In the genomic region with DNA sequence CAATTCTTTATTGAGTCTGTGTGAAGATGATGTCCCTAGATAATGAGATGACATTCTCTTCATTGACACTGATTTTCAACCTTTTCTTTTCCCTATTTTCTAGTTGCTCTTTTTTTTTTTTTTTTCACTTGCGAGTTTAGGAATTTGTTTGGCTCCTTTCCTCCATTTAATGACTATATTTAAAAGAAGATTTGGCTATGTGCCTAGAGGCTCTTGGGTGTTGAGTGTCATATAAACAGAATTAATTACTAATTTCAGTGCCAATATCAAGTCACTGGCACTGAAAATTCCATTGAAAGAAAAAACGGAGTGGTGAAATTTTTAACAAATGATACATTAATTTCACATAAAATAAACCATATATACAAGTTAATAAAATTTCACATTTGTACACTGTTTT, we compare ENCODE assay signal across 17 mouse cellular contexts.
"Had no signal": no experiment of that assay in that cellular context is flagged by ENCODE, and none has a peak within 500 bp of the region (broad histone marks: within the 10 kb centered on the region; RNA-seq: fewer than 3 reads in every experiment).

No protein-coding gene starts in this region.

- H3K9me3 ChIP-seq: liver, embryonic 15.5 days; lung, embryonic 15.5 days; megakaryocyte, embryonic 14.5 days; neural tube, embryonic 12.5 days had no signal

- H3K9ac ChIP-seq: liver, embryonic 15.5 days; liver, postnatal 0 days; lung, embryonic 15.5 days; neural tube, embryonic 12.5 days had no signal

- H3K4me3 ChIP-seq: liver, embryonic 15.5 days; lung, embryonic 15.5 days; megakaryocyte, embryonic 14.5 days; neural tube, embryonic 12.5 days had no signal

- H3K27ac ChIP-seq: liver, embryonic 15.5 days; lung, embryonic 15.5 days; macrophage; neural tube, embryonic 12.5 days had no signal

- H3K4me2 ChIP-seq: liver, embryonic 15.5 days; lung, embryonic 15.5 days; midbrain, embryonic 11.5 days; neural tube, embryonic 12.5 days had no signal

- DNase-seq: liver, postnatal 0 days; lung, postnatal 14 days; lung, postnatal 36 days; midbrain, embryonic 14.5 days; right cerebral cortex, postnatal 14 days; spleen, adult 18-20 months; thymus, adult 18-20 months; thymus, postnatal 14 days; thymus, postnatal 36 days had no signal

- H3K36me3 ChIP-seq: liver, embryonic 15.5 days; lung, embryonic 15.5 days; neural tube, embryonic 12.5 days had no signal

- H3K27me3 ChIP-seq: liver, embryonic 15.5 days; lung, embryonic 15.5 days; megakaryocyte, embryonic 14.5 days; neural tube, embryonic 12.5 days had no signal

- ATAC-seq: liver, postnatal 0 days; lung, postnatal 0 days; midbrain, embryonic 16.5 days had no signal

- H3K4me1 ChIP-seq: liver, embryonic 15.5 days; lung, embryonic 15.5 days; megakaryocyte, embryonic 14.5 days; neural tube, embryonic 12.5 days had no signal
